Mouse (Mus musculus) heart, embryonic 16.5 days (tissue): ENCODE measurements around the gene Lgals9. TPM values are rescaled to one million over a fixed set of nuclear protein-coding genes. Genes with fewer than 3 reads are reported as not detected.

ENCODE experiments used
- ATAC-seq: fragments of 200-750 bp; cut with Nextera tagmentation; replicated peaks from 2 replicates; pipeline ENCODE4 v1.8.0; 2017; ENCODE audit warnings: moderate number of reproducible peaks; ENCODE audit not compliant: insufficient read depth, low FRiP score; ENCODE audit errors: extremely low read depth
- H3K27ac ChIP-seq: fragments of 300-500 bp; sonication (generic); 2 replicates; pipeline ENCODE4 v1.5.1; 2014; ENCODE audit warnings: mild to moderate bottlenecking, low read length, control low read depth, moderate library complexity
- H3K27me3 ChIP-seq: fragments of 300-500 bp; sonication (generic); 2 replicates; pipeline ENCODE4 v1.6.1; 2014; ENCODE audit warnings: low read length, mixed read lengths; ENCODE audit not compliant: control insufficient read depth, insufficient read depth
- H3K36me3 ChIP-seq: fragments of 300-500 bp; sonication (generic); 2 replicates; pipeline ENCODE4 v1.6.1; 2014; ENCODE audit not compliant: control insufficient read depth, insufficient read depth
- H3K4me1 ChIP-seq: fragments of 300-500 bp; sonication (generic); 2 replicates; pipeline ENCODE4 v1.6.1; 2014; ENCODE audit warnings: low read length, mixed read lengths; ENCODE audit not compliant: control insufficient read depth, insufficient read depth
- H3K4me2 ChIP-seq: fragments of 300-500 bp; sonication (generic); 2 replicates; pipeline ENCODE4 v1.6.1; 2014; ENCODE audit warnings: low read depth, mild to moderate bottlenecking, control low read depth, low read length
- H3K4me3 ChIP-seq: fragments of 300-500 bp; sonication (generic); 2 replicates; pipeline ENCODE4 v1.5.1; 2014; ENCODE audit warnings: mild to moderate bottlenecking, control low read depth, low read length
- H3K9ac ChIP-seq: fragments of 300-500 bp; sonication (generic); 2 replicates; pipeline ENCODE4 v1.6.1; 2014; ENCODE audit warnings: low read length, control low read depth
- H3K9me3 ChIP-seq: fragments of 300-500 bp; sonication (generic); replicated peaks from 2 replicates; pipeline ENCODE4 v1.6.1; 2016; ENCODE audit warnings: low read length; ENCODE audit not compliant: control insufficient read depth
- WGBS: fragments of 180-500 bp; shearing (Covaris S2); extraction: QIAGEN DNeasy Blood & Tissue Kit; methylation state at CpG from one replicate; pipeline ENCODE4 v1.1.7; 2014; 5-methylcytosine and 5-hydroxymethylcytosine counted together
- polyA plus RNA-seq: library from polyadenylated mRNA; unstranded; fragments of >200 nt; fragmentation: Nextera tagmentation; extraction: Ambion mirVana; gene quantifications from 2 replicates; pipeline ENCODE4 v1.2.1, GENCODE M21; 2015

Gene Lgals9
- polyA plus RNA-seq, 1 experiment from 2014 or later = 105 TPM

GRCm38 (mm10) chr11:78956260-78956659, 28.5 kb downstream of the Lgals9 start:
- WGBS = 8% methylated on average over 7 of the region's 7 CpGs
- Histone ChIP-seq H3K27me3 (peaks cover 24% of the 10 kb centered on the region), H3K27ac (no peak overlapping the region), H3K36me3 (no peaks in the 10 kb centered on the region), H3K4me2 (no peak overlapping the region), H3K4me1 (no peaks in the 10 kb centered on the region), H3K9me3 (no peaks in the 10 kb centered on the region), H3K9ac (no peak overlapping the region), H3K4me3 (no peak overlapping the region)
- no peak for ATAC-seq

GRCm38 (mm10) chr11:78952467-78952866, 32.3 kb downstream of the Lgals9 start:
- no peak for ATAC-seq
- no peaks in the 10 kb centered on the region for H3K4me1 ChIP-seq
- H3K9ac ChIP-seq = no peak overlapping the region
- H3K36me3 ChIP-seq = no peaks in the 10 kb centered on the region
- no peak overlapping the region for H3K4me3 ChIP-seq
- 7% methylated on average over 17 of the region's 17 CpGs for WGBS
- H3K9me3 ChIP-seq = no peaks in the 10 kb centered on the region
- H3K4me2 ChIP-seq = no peak overlapping the region
- H3K27me3 ChIP-seq = peaks cover 27% of the 10 kb centered on the region
- no peak overlapping the region for H3K27ac ChIP-seq

- no peaks in the 10 kb centered on the region for H3K36me3 ChIP-seq
- H3K27ac ChIP-seq = no peak overlapping the region
- H3K4me2 ChIP-seq = no peak overlapping the region
- no peaks in the 10 kb centered on the region for H3K9me3 ChIP-seq
- H3K4me3 ChIP-seq = no peak overlapping the region
- no peaks in the 10 kb centered on the region for H3K4me1 ChIP-seq
- no peak for ATAC-seq
- H3K27me3 ChIP-seq = peaks cover 24% of the 10 kb centered on the region
- H3K9ac ChIP-seq = no peak overlapping the region
- 70% methylated on average over 8 of the region's 8 CpGs for WGBS
Measured at GRCm38 (mm10) chr11:78950365-78950764, 34.4 kb downstream of the Lgals9 start.

- Histone ChIP-seq H3K27me3 (no peaks in the 10 kb centered on the region), H3K27ac (no peak overlapping the region), H3K9ac (no peak overlapping the region), H3K9me3 (no peaks in the 10 kb centered on the region), H3K4me3 (no peak overlapping the region), H3K4me1 (no peaks in the 10 kb centered on the region), H3K36me3 (no peaks in the 10 kb centered on the region), H3K4me2 (no peak overlapping the region)
- ATAC-seq = no peak
- WGBS = 72% methylated on average over 1 of the region's 1 CpGs
Measured at GRCm38 (mm10) chr11:78943083-78943482, 41.7 kb downstream of the Lgals9 start.

- Histone ChIP-seq H3K4me2 (no peak overlapping the region), H3K27me3 (no peaks in the 10 kb centered on the region), H3K27ac (peak overlapping the region; percentile 39; the same call in 1 of the 2 replicates), H3K4me1 (no peaks in the 10 kb centered on the region), H3K36me3 (no peaks in the 10 kb centered on the region), H3K9ac (no peak overlapping the region), H3K9me3 (no peaks in the 10 kb centered on the region), H3K4me3 (no peak overlapping the region)
- 67% methylated on average over 6 of the region's 6 CpGs for WGBS
- ATAC-seq = no peak; the same call in 1 of the 2 replicates
Measured at GRCm38 (mm10) chr11:78935178-78935577, 49.6 kb downstream of the Lgals9 start.

- Histone ChIP-seq H3K27ac (0 out of 2 replicates have a peak overlapping the region, but pooled peaks have one; percentile 54), H3K4me1 (no peaks in the 10 kb centered on the region), H3K4me3 (no peak overlapping the region), H3K27me3 (no peaks in the 10 kb centered on the region), H3K4me2 (no peak overlapping the region), H3K9ac (no peak overlapping the region), H3K9me3 (no peaks in the 10 kb centered on the region), H3K36me3 (no peaks in the 10 kb centered on the region)
- no peak for ATAC-seq
- 65% methylated on average over 4 of the region's 4 CpGs for WGBS
Measured at GRCm38 (mm10) chr11:78934727-78935126, 50.0 kb downstream of the Lgals9 start.

GRCm38 (mm10) chr11:78934307-78934706, 50.4 kb downstream of the Lgals9 start:
- 73% methylated on average over 7 of the region's 7 CpGs for WGBS
- Histone ChIP-seq H3K36me3 (no peaks in the 10 kb centered on the region), H3K27me3 (no peaks in the 10 kb centered on the region), H3K4me2 (no peak overlapping the region), H3K4me3 (no peak overlapping the region), H3K4me1 (no peaks in the 10 kb centered on the region; the same call in 1 of the 2 replicates), H3K9me3 (no peaks in the 10 kb centered on the region), H3K9ac (no peak overlapping the region), H3K27ac (no peak overlapping the region)
- ATAC-seq = no peak

- ATAC-seq = peak; percentile 86
- H3K36me3 ChIP-seq = no peaks in the 10 kb centered on the region
- no peak overlapping the region for H3K27ac ChIP-seq
- H3K27me3 ChIP-seq = peaks cover 20% of the 10 kb centered on the region
- H3K9ac ChIP-seq = no peak overlapping the region
- no peak overlapping the region for H3K4me2 ChIP-seq
- WGBS = 19% methylated on average over 5 of the region's 5 CpGs
- H3K4me3 ChIP-seq = no peak overlapping the region
- H3K4me1 ChIP-seq = peaks cover 4% of the 10 kb centered on the region; the same call in 1 of the 2 replicates
- H3K9me3 ChIP-seq = no peaks in the 10 kb centered on the region
Measured at GRCm38 (mm10) chr11:78929345-78929744, 55.4 kb downstream of the Lgals9 start.

- Histone ChIP-seq H3K4me1 (peaks cover 4% of the 10 kb centered on the region; the same call in 1 of the 2 replicates), H3K4me3 (peak overlapping the region; percentile 54), H3K9ac (peak overlapping the region; percentile 67), H3K9me3 (no peaks in the 10 kb centered on the region), H3K4me2 (peak overlapping the region; percentile 73), H3K36me3 (no peaks in the 10 kb centered on the region), H3K27ac (no peak overlapping the region), H3K27me3 (peaks cover 32% of the 10 kb centered on the region)
- under 1% methylated on average over 37 of the region's 37 CpGs for WGBS
- ATAC-seq = no peak
Measured at GRCm38 (mm10) chr11:78924916-78925315, 59.8 kb downstream of the Lgals9 start.
